Mouse (Mus musculus) liver, postnatal 0 days (tissue): Measurements from ENCODE around the gene Nek6. TPM values are rescaled to one million over a fixed set of nuclear protein-coding genes. Genes with fewer than 3 reads are reported as not detected.

Experiments
- ATAC-seq: fragments of 200-750 bp; cut with Nextera tagmentation; 2 replicates; pipeline ENCODE4 v1.8.0; 2017; ENCODE audit warnings: mild to moderate bottlenecking, moderate library complexity
- DNase-seq: peaks from one replicate; pipeline ENCODE4 v3.0.0-alpha.2; 2016
- H3K27ac ChIP-seq: fragments of 300-500 bp; sonication (generic); 2 replicates; pipeline ENCODE4 v1.5.1; 2014; ENCODE audit warnings: antibody characterized with exemption, moderate library complexity, mild to moderate bottlenecking, low read depth
- H3K27me3 ChIP-seq: fragments of 300-500 bp; sonication (generic); 2 replicates; pipeline ENCODE4 v1.6.1; 2014; ENCODE audit warnings: low read length, control low read depth, mixed read lengths; ENCODE audit not compliant: insufficient read depth
- H3K36me3 ChIP-seq: fragments of 300-500 bp; sonication (generic); replicated peaks from 2 replicates; pipeline ENCODE4 v1.6.1; 2014; ENCODE audit warnings: mild to moderate bottlenecking, control low read depth, low read length, moderate library complexity, mixed read lengths; ENCODE audit not compliant: insufficient read depth
- H3K4me1 ChIP-seq: fragments of 300-500 bp; sonication (generic); 2 replicates; pipeline ENCODE4 v1.6.1; 2014; ENCODE audit warnings: antibody characterized with exemption, mild to moderate bottlenecking, control low read depth; ENCODE audit not compliant: insufficient read depth
- H3K4me2 ChIP-seq: fragments of 300-500 bp; sonication (generic); 2 replicates; pipeline ENCODE4 v1.6.1; 2014; ENCODE audit warnings: low read depth, mild to moderate bottlenecking, low read length, moderate library complexity, mixed read lengths
- H3K4me3 ChIP-seq: fragments of 300-500 bp; sonication (generic); 2 replicates; pipeline ENCODE4 v1.5.1; 2014; ENCODE audit warnings: low read depth, low read length
- H3K9ac ChIP-seq: fragments of 300-500 bp; sonication (generic); replicated peaks from 2 replicates; pipeline ENCODE4 v1.6.1; 2014; ENCODE audit warnings: mild to moderate bottlenecking, moderate library complexity
- H3K9me3 ChIP-seq: fragments of 300-500 bp; sonication (generic); 2 replicates; pipeline ENCODE4 v1.6.1; 2016; ENCODE audit warnings: mild to moderate bottlenecking, control low read depth, low read length, mixed read lengths
- CTCF ChIP-seq: sonication (generic); IDR thresholded peaks from 2 replicates; pipeline ENCODE4 v1.5.1; 2016; ENCODE audit warnings: antibody characterized with exemption, low read depth
- EP300 ChIP-seq: IDR thresholded peaks from 2 replicates; pipeline ENCODE4 v1.6.1; 2016; ENCODE audit warnings: antibody characterized with exemption, low read depth, mild to moderate bottlenecking
- WGBS: fragments of 180-500 bp; shearing (Covaris S2); extraction: QIAGEN DNeasy Blood & Tissue Kit; methylation state at CpG from one replicate; pipeline ENCODE4 v1.1.7; 2014; ENCODE audit not compliant: insufficient replicate concordance; 5-methylcytosine and 5-hydroxymethylcytosine counted together
- polyA plus RNA-seq: library from polyadenylated mRNA; unstranded; fragments of >200 nt; fragmentation: Nextera tagmentation; extraction: Ambion mirVana; gene quantifications from 2 replicates; pipeline ENCODE4 v1.2.1, GENCODE M21; 2015

Nek6 gene
- polyA plus RNA-seq, 1 experiment from 2014 or later = 39.7 TPM

GRCm38 (mm10) chr2:38586733-38587132 lies 75.3 kb downstream of the Nek6 start:
- Histone ChIP-seq H3K4me1 (no peaks in the 10 kb centered on the region), H3K9ac (no peak overlapping the region), H3K27ac (no peak overlapping the region), H3K36me3 (peaks cover 49% of the 10 kb centered on the region), H3K4me3 (no peak overlapping the region), H3K27me3 (no peaks in the 10 kb centered on the region), H3K9me3 (no peaks in the 10 kb centered on the region), H3K4me2 (no peak overlapping the region)
- no peak for TF ChIP-seq EP300
- no peak for TF ChIP-seq CTCF
- ATAC-seq = no peak
- WGBS = 73% methylated on average over 6 of the region's 6 CpGs
- DNase-seq = no peak

GRCm38 (mm10) chr2:38591751-38592459 lies 80.5 kb downstream of the Nek6 start:
- Histone ChIP-seq H3K9me3 (no peaks in the 10 kb centered on the region), H3K36me3 (peaks cover 36% of the 10 kb centered on the region), H3K4me1 (no peaks in the 10 kb centered on the region; the same call in 1 of the 2 replicates), H3K27me3 (no peaks in the 10 kb centered on the region), H3K4me3 (no peak overlapping the region), H3K9ac (no peak overlapping the region), H3K27ac (no peak overlapping the region), H3K4me2 (no peak overlapping the region)
- ATAC-seq = peak; percentile 54; the same call in 1 of the 2 replicates
- no peak for DNase-seq
- TF ChIP-seq CTCF (peak; percentile 60), EP300 (no peak)
- 66% methylated on average over 6 of the region's 6 CpGs for WGBS

GRCm38 (mm10) chr2:38594874-38595273 lies 83.4 kb downstream of the Nek6 start:
- no peak for ATAC-seq
- Histone ChIP-seq H3K27me3 (no peaks in the 10 kb centered on the region), H3K27ac (no peak overlapping the region), H3K4me2 (no peak overlapping the region), H3K4me1 (no peaks in the 10 kb centered on the region; the same call in 1 of the 2 replicates), H3K9me3 (no peaks in the 10 kb centered on the region), H3K9ac (no peak overlapping the region), H3K36me3 (peaks cover 12% of the 10 kb centered on the region), H3K4me3 (no peak overlapping the region)
- WGBS = 82% methylated on average over 7 of the region's 7 CpGs
- DNase-seq = no peak
- TF ChIP-seq EP300 (no peak), CTCF (no peak)

GRCm38 (mm10) chr2:38597896-38598295 lies 86.5 kb downstream of the Nek6 start:
- WGBS = 97% methylated on average over 1 of the region's 1 CpGs

GRCm38 (mm10) chr2:38598395-38598794 lies 87.0 kb downstream of the Nek6 start:
- Histone ChIP-seq H3K36me3 (peaks cover 4% of the 10 kb centered on the region; the same call in 1 of the 2 replicates), H3K9ac (no peak overlapping the region), H3K27me3 (no peaks in the 10 kb centered on the region), H3K27ac (no peak overlapping the region), H3K4me2 (no peak overlapping the region), H3K4me3 (no peak overlapping the region), H3K4me1 (no peaks in the 10 kb centered on the region), H3K9me3 (no peaks in the 10 kb centered on the region)
- WGBS = 89% methylated on average over 2 of the region's 2 CpGs
- no peak for TF ChIP-seq EP300
- TF ChIP-seq CTCF = no peak
- ATAC-seq (no peak), DNase-seq (no peak)

More at GRCm38 (mm10) chr2:38597896-38598295, 86.5 kb downstream of the Nek6 start:
- Histone ChIP-seq H3K4me2 (no peak overlapping the region), H3K27me3 (no peaks in the 10 kb centered on the region), H3K4me3 (no peak overlapping the region), H3K9me3 (no peaks in the 10 kb centered on the region), H3K4me1 (no peaks in the 10 kb centered on the region), H3K27ac (no peak overlapping the region), H3K9ac (no peak overlapping the region), H3K36me3 (peaks cover 4% of the 10 kb centered on the region; the same call in 1 of the 2 replicates)
- ATAC-seq = no peak
- TF ChIP-seq EP300 (no peak), CTCF (peak; percentile 54)
- no peak for DNase-seq

- Histone ChIP-seq H3K27me3 (no peaks in the 10 kb centered on the region), H3K9ac (no peak overlapping the region), H3K4me1 (no peaks in the 10 kb centered on the region; the same call in 1 of the 2 replicates), H3K9me3 (no peaks in the 10 kb centered on the region), H3K27ac (no peak overlapping the region), H3K4me2 (no peak overlapping the region), H3K4me3 (no peak overlapping the region), H3K36me3 (peaks cover 4% of the 10 kb centered on the region; the same call in 1 of the 2 replicates)
- DNase-seq = no peak
- TF ChIP-seq EP300 (no peak), CTCF (no peak)
- ATAC-seq = no peak
These were observed 89.4 kb downstream of the Nek6 start for GRCm38 (mm10) chr2:38600842-38601241.
